Mouse (Mus musculus): Measurements from ENCODE around the gene Ano8. TPM values are rescaled to one million over a fixed set of nuclear protein-coding genes. Genes with fewer than 3 reads are reported as not detected.

Ano8 gene
- polyA plus RNA-seq, 1 experiment from 2014 or later, result 7.7 TPM

- peak overlapping the region; percentile 62 for H3K9ac ChIP-seq (replicated peaks; ENCODE audit: low read length)
- H3K27me3 ChIP-seq (ENCODE audit: control insufficient read depth, insufficient read depth, low read length), result no peaks in the 10 kb centered on the region
- peak overlapping the region; percentile 69 for H3K4me2 ChIP-seq (ENCODE audit: low read length)
- peak overlapping the region; percentile 90 for H3K27ac ChIP-seq (replicated peaks; ENCODE audit: low read depth, low read length)
- peak overlapping the region; percentile 47 for H3K4me3 ChIP-seq (replicated peaks; ENCODE audit: low read depth, low read length)
- peaks cover 3% of the 10 kb centered on the region; the same call in 1 of the 2 replicates for H3K4me1 ChIP-seq (ENCODE audit: control insufficient read depth, insufficient read depth, low read length)
- H3K36me3 ChIP-seq (ENCODE audit: control insufficient read depth, insufficient read depth, low read length), result peaks cover 76% of the 10 kb centered on the region
- under 1% methylated on average over 95 of the region's 121 CpGs for WGBS
- peak; percentile 90 for DNase-seq
- no peaks in the 10 kb centered on the region for H3K9me3 ChIP-seq (ENCODE audit: control insufficient read depth, low read length)
- peak; percentile 81 for ATAC-seq (ENCODE audit: low FRiP score, low TSS enrichment)
These were observed 9.4 kb downstream of the Ano8 start for GRCm38 (mm10) chr8:71476099-71476940.

DNA sequence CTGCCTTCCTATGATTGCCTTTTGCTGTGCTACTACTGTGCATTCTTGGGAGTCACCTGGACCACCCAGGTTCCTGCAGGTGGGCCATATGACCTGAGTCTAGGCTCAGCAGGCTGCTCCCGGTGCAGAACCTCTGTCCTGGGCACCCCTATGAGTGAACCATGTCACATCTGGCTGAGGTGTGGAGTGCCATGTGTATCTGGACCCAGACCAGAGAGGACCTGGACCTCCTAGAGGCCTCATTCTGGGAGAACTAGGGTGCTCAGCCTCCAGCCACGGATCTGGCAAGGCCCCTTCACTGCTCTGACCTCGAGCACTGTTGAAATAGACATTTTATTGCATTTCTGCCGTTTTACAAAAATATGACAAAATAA, 10.1 kb downstream of the Ano8 start:
- peak overlapping the region; percentile 62 for H3K9ac ChIP-seq (replicated peaks; ENCODE audit: low read length)
- H3K4me1 ChIP-seq (ENCODE audit: control insufficient read depth, insufficient read depth, low read length), result peaks cover 3% of the 10 kb centered on the region; the same call in 1 of the 2 replicates
- 32% methylated on average over 4 of the region's 4 CpGs for WGBS
- no peaks in the 10 kb centered on the region for H3K27me3 ChIP-seq (ENCODE audit: control insufficient read depth, insufficient read depth, low read length)
- no peak for DNase-seq
- ATAC-seq (ENCODE audit: low FRiP score, low TSS enrichment), result no peak
- H3K4me3 ChIP-seq (replicated peaks; ENCODE audit: low read depth, low read length), result peak overlapping the region; percentile 47
- peak overlapping the region; percentile 69 for H3K4me2 ChIP-seq (ENCODE audit: low read length)
- peak overlapping the region; percentile 90 for H3K27ac ChIP-seq (replicated peaks; ENCODE audit: low read depth, low read length)
- no peaks in the 10 kb centered on the region for H3K9me3 ChIP-seq (ENCODE audit: control insufficient read depth, low read length)
- H3K36me3 ChIP-seq (ENCODE audit: control insufficient read depth, insufficient read depth, low read length), result peaks cover 73% of the 10 kb centered on the region

DNA sequence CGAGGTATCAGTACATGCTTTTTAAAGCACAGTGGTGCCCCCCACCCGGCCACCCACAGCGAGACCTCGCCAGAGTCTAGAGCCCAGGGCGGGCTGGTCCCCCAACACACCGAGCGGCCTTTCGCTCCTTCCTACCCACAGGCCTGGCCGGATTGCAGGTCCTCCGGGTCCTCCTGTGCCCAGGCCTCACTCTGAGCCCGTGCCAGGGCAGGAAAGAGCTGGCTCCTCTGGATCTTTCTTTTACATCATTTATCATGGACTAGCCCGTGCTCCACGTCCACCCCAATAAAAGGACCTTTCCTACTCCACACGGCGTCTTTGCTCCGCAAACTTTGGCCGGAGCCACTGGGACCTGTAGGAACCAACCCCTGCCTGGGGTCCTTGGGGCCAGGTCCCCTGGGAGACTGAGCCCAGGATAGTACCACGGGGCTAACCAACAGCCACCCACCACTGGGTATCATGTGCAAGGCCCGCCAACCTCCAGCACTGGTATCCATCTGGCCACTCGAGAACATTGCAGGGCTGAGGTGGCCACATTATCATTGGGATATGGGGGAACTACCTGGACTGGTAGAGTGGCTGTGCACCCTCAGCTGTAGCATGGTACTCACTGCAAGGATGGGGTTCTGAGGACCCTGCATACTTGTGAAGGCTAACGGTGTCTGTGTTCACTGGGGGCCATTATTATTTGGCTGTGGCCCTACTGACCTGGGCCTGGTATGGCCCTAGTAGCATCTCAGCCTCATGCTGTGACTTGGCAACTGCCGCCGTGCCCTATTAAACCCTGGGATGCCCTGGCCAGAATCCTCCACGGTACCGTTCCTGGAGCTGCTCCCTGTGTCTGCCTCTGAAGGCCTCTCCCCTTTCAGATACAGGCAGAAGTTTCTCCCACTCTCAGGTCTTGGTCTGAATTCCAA, 10.7 kb downstream of the Ano8 start:
- Histone ChIP-seq H3K4me1 (ENCODE audit: control insufficient read depth, insufficient read depth, low read length) (peaks cover 9% of the 10 kb centered on the region), H3K9ac (replicated peaks; ENCODE audit: low read length) (peak overlapping the region; percentile 62; the same call in 1 of the 2 replicates), H3K4me3 (replicated peaks; ENCODE audit: low read depth, low read length) (no peak overlapping the region), H3K4me2 (ENCODE audit: low read length) (no peak overlapping the region), H3K27ac (replicated peaks; ENCODE audit: low read depth, low read length) (peak overlapping the region; percentile 90; the same call in 1 of the 2 replicates), H3K9me3 (ENCODE audit: control insufficient read depth, low read length) (no peaks in the 10 kb centered on the region), H3K27me3 (ENCODE audit: control insufficient read depth, insufficient read depth, low read length) (no peaks in the 10 kb centered on the region), H3K36me3 (ENCODE audit: control insufficient read depth, insufficient read depth, low read length) (peaks cover 66% of the 10 kb centered on the region)
- DNase-seq (no peak), ATAC-seq (ENCODE audit: low FRiP score, low TSS enrichment) (no peak)
- 90% methylated on average over 25 of the region's 25 CpGs for WGBS

GRCm38 (mm10) chr8:71474344-71474743, 11.4 kb downstream of the Ano8 start:
- Histone ChIP-seq H3K4me2 (ENCODE audit: low read length) (no peak overlapping the region), H3K9ac (replicated peaks; ENCODE audit: low read length) (no peak overlapping the region), H3K9me3 (ENCODE audit: control insufficient read depth, low read length) (no peaks in the 10 kb centered on the region), H3K27me3 (ENCODE audit: control insufficient read depth, insufficient read depth, low read length) (no peaks in the 10 kb centered on the region), H3K27ac (replicated peaks; ENCODE audit: low read depth, low read length) (no peak overlapping the region), H3K36me3 (ENCODE audit: control insufficient read depth, insufficient read depth, low read length) (peaks cover 59% of the 10 kb centered on the region), H3K4me3 (replicated peaks; ENCODE audit: low read depth, low read length) (no peak overlapping the region), H3K4me1 (ENCODE audit: control insufficient read depth, insufficient read depth, low read length) (peaks cover 13% of the 10 kb centered on the region)
- DNase-seq (no peak), ATAC-seq (ENCODE audit: low FRiP score, low TSS enrichment) (no peak)
- 95% methylated on average over 18 of the region's 18 CpGs for WGBS

DNA sequence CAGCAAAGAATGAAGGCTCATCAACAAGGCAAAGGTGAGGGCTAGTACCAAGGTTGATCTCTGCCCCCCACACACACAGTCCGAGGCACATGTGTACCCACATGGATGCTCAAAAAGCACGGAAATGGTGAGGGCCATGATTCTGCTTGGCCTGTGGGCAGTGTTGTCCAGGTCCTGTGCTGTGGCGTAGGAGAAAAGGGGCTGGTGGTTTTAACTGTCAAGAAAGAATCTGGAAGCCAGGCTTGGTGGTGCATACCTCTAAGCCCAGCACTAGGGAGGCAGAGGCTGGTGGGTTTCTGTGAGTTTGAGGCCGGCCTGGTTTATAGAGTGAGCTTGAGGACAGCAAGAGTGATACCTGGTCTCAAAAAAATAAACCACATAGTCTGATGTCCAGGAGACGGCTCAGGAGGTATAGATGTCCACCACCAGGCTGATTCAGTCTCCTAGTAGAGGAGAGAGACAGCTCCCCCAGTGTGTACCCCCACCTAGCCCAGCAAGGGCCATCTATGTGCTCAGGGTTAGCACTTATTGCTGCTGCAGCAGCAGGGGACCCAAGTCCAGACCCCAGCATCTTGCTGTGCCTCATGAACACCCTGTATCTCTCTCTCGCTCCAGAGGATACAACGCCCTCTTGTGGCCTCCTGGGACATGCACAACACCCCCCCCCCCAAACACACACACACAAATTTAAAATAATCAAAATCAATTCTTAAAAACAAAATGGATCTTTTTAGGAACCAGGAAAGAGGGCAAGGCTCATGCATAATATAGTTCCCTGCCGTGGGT, 13.0 kb downstream of the Ano8 start:
- Histone ChIP-seq H3K36me3 (ENCODE audit: control insufficient read depth, insufficient read depth, low read length) (peaks cover 48% of the 10 kb centered on the region), H3K27me3 (ENCODE audit: control insufficient read depth, insufficient read depth, low read length) (no peaks in the 10 kb centered on the region), H3K9me3 (ENCODE audit: control insufficient read depth, low read length) (no peaks in the 10 kb centered on the region), H3K4me2 (ENCODE audit: low read length) (no peak overlapping the region), H3K4me1 (ENCODE audit: control insufficient read depth, insufficient read depth, low read length) (peaks cover 13% of the 10 kb centered on the region), H3K27ac (replicated peaks; ENCODE audit: low read depth, low read length) (no peak overlapping the region), H3K4me3 (replicated peaks; ENCODE audit: low read depth, low read length) (no peak overlapping the region), H3K9ac (replicated peaks; ENCODE audit: low read length) (no peak overlapping the region)
- ATAC-seq (ENCODE audit: low FRiP score, low TSS enrichment) (no peak), DNase-seq (no peak)
- WGBS, result 84% methylated on average over 8 of the region's 8 CpGs

GRCm38 (mm10) chr8:71471861-71472260, 13.9 kb downstream of the Ano8 start:
- Histone ChIP-seq H3K9ac (replicated peaks; ENCODE audit: low read length) (no peak overlapping the region), H3K36me3 (ENCODE audit: control insufficient read depth, insufficient read depth, low read length) (peaks cover 48% of the 10 kb centered on the region), H3K4me1 (ENCODE audit: control insufficient read depth, insufficient read depth, low read length) (peaks cover 13% of the 10 kb centered on the region), H3K9me3 (ENCODE audit: control insufficient read depth, low read length) (no peaks in the 10 kb centered on the region), H3K4me2 (ENCODE audit: low read length) (no peak overlapping the region), H3K27me3 (ENCODE audit: control insufficient read depth, insufficient read depth, low read length) (no peaks in the 10 kb centered on the region), H3K27ac (replicated peaks; ENCODE audit: low read depth, low read length) (no peak overlapping the region), H3K4me3 (replicated peaks; ENCODE audit: low read depth, low read length) (no peak overlapping the region)
- 95% methylated on average over 17 of the region's 17 CpGs for WGBS
- DNase-seq, result no peak
- ATAC-seq (ENCODE audit: low FRiP score, low TSS enrichment), result no peak

DNA sequence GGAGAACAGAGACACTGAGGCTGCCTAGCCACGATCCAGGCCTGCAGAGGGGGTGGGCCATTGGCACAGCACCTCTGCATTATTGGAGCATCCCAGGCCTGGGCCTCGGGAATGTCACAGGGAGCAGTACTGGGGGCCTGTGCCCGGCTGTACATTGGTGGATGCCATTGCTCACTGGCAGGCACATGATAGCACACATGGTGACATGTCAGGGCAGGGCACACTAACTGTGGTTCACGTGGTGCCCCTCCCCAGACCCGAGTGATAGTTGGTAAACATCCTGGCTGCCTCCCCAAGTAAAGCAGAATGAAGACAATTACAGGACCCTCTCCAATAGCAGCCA, 14.9 kb downstream of the Ano8 start:
- H3K36me3 ChIP-seq (ENCODE audit: control insufficient read depth, insufficient read depth, low read length), result peaks cover 51% of the 10 kb centered on the region
- H3K4me3 ChIP-seq (replicated peaks; ENCODE audit: low read depth, low read length), result no peak overlapping the region
- H3K9ac ChIP-seq (replicated peaks; ENCODE audit: low read length), result no peak overlapping the region
- no peak overlapping the region for H3K27ac ChIP-seq (replicated peaks; ENCODE audit: low read depth, low read length)
- DNase-seq (no peak), ATAC-seq (ENCODE audit: low FRiP score, low TSS enrichment) (no peak)
- H3K4me2 ChIP-seq (ENCODE audit: low read length), result 0 out of 2 replicates have a peak overlapping the region, but pooled peaks have one; percentile 84
- H3K27me3 ChIP-seq (ENCODE audit: control insufficient read depth, insufficient read depth, low read length), result no peaks in the 10 kb centered on the region
- WGBS, result 82% methylated on average over 5 of the region's 5 CpGs
- peaks cover 16% of the 10 kb centered on the region for H3K4me1 ChIP-seq (ENCODE audit: control insufficient read depth, insufficient read depth, low read length)
- no peaks in the 10 kb centered on the region for H3K9me3 ChIP-seq (ENCODE audit: control insufficient read depth, low read length)
